Mouse (Mus musculus) cerebellum, adult 2 months (tissue): ENCODE measurements around the gene Cmtm2b.
"Not testable (repeated sequence)": the region's sequence is repeated elsewhere in the genome, so short reads cannot be mapped to it uniquely, and the experiment has no call there.

Experiments
- CTCF ChIP-seq: fragments of 200-500 bp; IDR thresholded peaks from 2 replicates; pipeline ENCODE4 v1.5.1; 2011; ENCODE audit warnings: low read depth, mild to moderate bottlenecking, control low read depth, low read length, moderate library complexity, borderline replicate concordance; ENCODE audit not compliant: insufficient read depth
- POLR2A ChIP-seq: fragments of 200-500 bp; IDR thresholded peaks from 2 replicates; pipeline ENCODE4 v1.6.1; 2011; ENCODE audit warnings: low read length, control low read depth, borderline replicate concordance; ENCODE audit not compliant: insufficient read depth

- not testable (repeated sequence) for TF ChIP-seq POLR2A, CTCF
Measured at GRCm38 (mm10) chr8:104302536-104302935, 19.5 kb upstream of the Cmtm2b start.
